Mouse (Mus musculus) embryonic fibroblast, embryonic 13.5 days (primary cell): ENCODE data around the gene Macrod2.

Experiments
- CTCF ChIP-seq: IDR thresholded peaks from 2 replicates; pipeline ENCODE4 v1.5.1; 2011; ENCODE audit warnings: mild to moderate bottlenecking, control low read depth, low read length, moderate library complexity, borderline replicate concordance; ENCODE audit not compliant: insufficient read depth
- POLR2A ChIP-seq: IDR thresholded peaks from 2 replicates; pipeline ENCODE4 v1.6.1; 2011; ENCODE audit warnings: low read depth, mild to moderate bottlenecking, control low read depth, low read length, moderate library complexity

DNA sequence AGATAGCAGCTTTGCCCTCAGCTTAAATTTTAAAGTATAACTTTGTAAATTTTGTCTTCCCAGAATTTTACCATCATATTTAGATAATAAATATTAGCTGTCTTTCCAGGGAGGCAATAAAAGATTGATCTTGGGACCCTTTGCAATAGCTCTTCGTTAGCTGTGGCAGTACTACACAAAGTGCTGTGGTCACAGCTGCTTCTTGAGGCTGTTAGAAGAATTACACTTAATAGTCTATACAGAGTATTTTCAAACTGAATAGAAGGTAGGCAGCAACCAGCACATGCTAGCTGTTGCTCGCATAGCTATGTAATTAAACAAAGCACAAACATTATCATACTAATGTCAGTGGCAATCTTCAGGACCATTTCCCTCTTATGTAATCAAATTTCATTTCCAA, 1856.4 kb downstream of the Macrod2 start:
- TF ChIP-seq CTCF (no peak), POLR2A (no peak)
